Mouse (Mus musculus) heart, adult 2 months (tissue): ENCODE results near the gene Rbms1.

Experiments used
- EP300 ChIP-seq: fragments of 200-500 bp; IDR thresholded peaks from 2 replicates; pipeline ENCODE4 v1.6.1; 2011; ENCODE audit warnings: low read depth, low read length, control low read depth; ENCODE audit not compliant: insufficient read depth
- POLR2A ChIP-seq: fragments of 200-500 bp; IDR thresholded peaks from 2 replicates; pipeline ENCODE4 v1.6.1; 2011; ENCODE audit warnings: mild to moderate bottlenecking, low read depth, low read length, control low read depth; ENCODE audit not compliant: insufficient read depth

DNA sequence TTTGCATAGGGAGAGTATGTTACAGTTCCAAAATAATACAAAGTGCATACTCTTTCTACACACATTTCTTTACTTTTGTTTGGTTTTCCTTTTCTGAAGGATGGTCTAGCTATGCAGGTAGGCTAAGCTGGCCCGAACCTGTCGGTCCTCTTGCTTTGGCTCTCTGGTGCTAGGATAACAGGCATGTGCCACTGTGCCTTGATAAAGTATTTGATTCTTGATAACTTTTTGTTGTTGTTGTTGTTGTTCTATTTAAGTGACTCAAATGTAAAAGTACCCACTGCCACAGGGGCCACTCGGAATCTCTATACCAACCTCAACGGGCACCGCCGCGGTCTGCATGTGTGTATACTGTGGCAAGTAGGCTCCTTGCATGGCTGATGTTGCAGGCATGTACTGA is 207.9 kb downstream of the Rbms1 start:
- TF ChIP-seq EP300 (no peak), POLR2A (no peak)
